Comparison of ENCODE assay signal across 11 mouse cellular contexts in the genomic region with DNA sequence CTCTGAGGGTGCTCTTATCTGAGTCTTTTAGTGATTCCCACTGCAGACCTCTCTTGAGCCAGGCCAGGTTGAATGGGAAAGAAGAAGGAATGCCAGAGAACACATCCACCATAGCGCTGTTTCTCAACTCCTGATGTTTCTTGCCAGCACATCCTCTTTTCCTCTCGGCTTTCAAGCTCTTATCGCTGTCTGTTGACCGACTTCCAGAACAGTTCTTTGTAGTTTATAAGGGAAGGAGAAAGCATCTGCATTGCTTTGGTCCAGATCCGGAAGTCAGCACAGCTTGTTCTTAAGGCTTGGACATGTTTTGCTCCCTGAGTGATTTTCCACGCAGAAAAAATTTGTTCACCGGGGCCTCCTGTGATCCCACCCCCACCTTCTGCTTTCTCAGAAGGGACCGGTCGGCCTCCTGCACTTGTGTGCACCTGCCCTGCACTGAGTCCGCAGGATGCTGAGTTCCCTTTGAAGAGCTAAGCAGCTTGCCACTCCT.
DNase-seq lines count a peak whose midpoint lies in the region; ATAC-seq and TF ChIP-seq lines count a peak whose summit lies in the region.
"Had no signal": no experiment of that assay in that cellular context is flagged by ENCODE, and none has a peak within 500 bp of the region (broad histone marks: within the 10 kb centered on the region; RNA-seq: fewer than 3 reads in every experiment).

No protein-coding gene starts in this region.

- no peak overlapping the region for H3K9ac ChIP-seq in lung, embryonic 15.5 days
- no peak overlapping the region; the same call in 1 of the 2 replicates for H3K9ac ChIP-seq in heart, embryonic 15.5 days
- no peak overlapping the region for H3K9ac ChIP-seq in stomach, postnatal 0 days (ENCODE audit: low read length)
- H3K9ac ChIP-seq: embryonic facial prominence, embryonic 13.5 days; liver, embryonic 14.5 days had no signal

- no peak for TF ChIP-seq EP300 in stomach, postnatal 0 days (optimal IDR thresholded peaks at IDR 0.05)

- no peaks in the 10 kb centered on the region for H3K27me3 ChIP-seq in lung, embryonic 15.5 days
- H3K27me3 ChIP-seq in heart, embryonic 15.5 days = no peaks in the 10 kb centered on the region
- H3K27me3 ChIP-seq in stomach, postnatal 0 days (ENCODE audit: control insufficient read depth, insufficient read depth, low read length) = no peaks in the 10 kb centered on the region

- no peaks in the 10 kb centered on the region for H3K36me3 ChIP-seq in lung, embryonic 15.5 days
- H3K36me3 ChIP-seq in heart, embryonic 15.5 days = no peaks in the 10 kb centered on the region
- no peaks in the 10 kb centered on the region for H3K36me3 ChIP-seq in stomach, postnatal 0 days (ENCODE audit: control insufficient read depth, insufficient read depth, low read length)
- H3K36me3 ChIP-seq: embryonic facial prominence, embryonic 13.5 days; midbrain, embryonic 10.5 days had no signal

- DNase-seq in heart, adult 8-10 months (ENCODE audit: low spot score) = peak; percentile 52
- DNase-seq in heart, postnatal 14 days = no peak
- DNase-seq in lung, postnatal 10 days = no peak
- no peak for DNase-seq in stomach, postnatal 0 days (ENCODE audit: low spot score)
- DNase-seq in layer of hippocampus, postnatal 14 days (ENCODE audit: low spot score in 2 of 2) = no peak

- peaks cover 39% of the 10 kb centered on the region for H3K4me1 ChIP-seq in lung, embryonic 15.5 days
- peaks cover 44% of the 10 kb centered on the region for H3K4me1 ChIP-seq in heart, embryonic 15.5 days (replicated peaks)
- H3K4me1 ChIP-seq in stomach, postnatal 0 days (replicated peaks; ENCODE audit: control insufficient read depth, insufficient read depth) = 0 out of 2 replicates have a peak, but pooled peaks cover 6% of the 10 kb centered on the region

- no peak overlapping the region for H3K4me3 ChIP-seq in lung, embryonic 15.5 days
- H3K4me3 ChIP-seq in heart, embryonic 15.5 days = no peak overlapping the region
- no peak overlapping the region for H3K4me3 ChIP-seq in stomach, postnatal 0 days (ENCODE audit: low read depth, low read length)
- H3K4me3 ChIP-seq: embryonic facial prominence, embryonic 13.5 days; left cerebral cortex, adult 2 months; midbrain, embryonic 10.5 days had no signal

- H3K4me2 ChIP-seq in lung, embryonic 15.5 days = peak overlapping the region; percentile 17; the same call in 1 of the 2 replicates
- H3K4me2 ChIP-seq in heart, embryonic 15.5 days = peak overlapping the region; percentile 39
- H3K4me2 ChIP-seq in stomach, postnatal 0 days (replicated peaks; ENCODE audit: low read depth) = 0 out of 2 replicates have a peak overlapping the region, but pooled peaks have one; percentile 17
- H3K4me2 ChIP-seq: embryonic facial prominence, embryonic 13.5 days had no signal

- ATAC-seq in lung, embryonic 15.5 days (ENCODE audit: borderline replicate concordance, extremely low read depth, low FRiP score, low TSS enrichment) = no peak
- ATAC-seq in heart, embryonic 15.5 days (replicated peaks; ENCODE audit: insufficient number of reproducible peaks, insufficient read depth, low FRiP score, low read depth) = no peak
- ATAC-seq in stomach, postnatal 0 days (ENCODE audit: low FRiP score, low TSS enrichment) = peak; percentile 35; the same call in 1 of the 2 replicates

- H3K27ac ChIP-seq in lung, embryonic 15.5 days = peak overlapping the region; percentile 60
- H3K27ac ChIP-seq in heart, embryonic 15.5 days = peak overlapping the region; percentile 80
- peak overlapping the region; percentile 78 for H3K27ac ChIP-seq in stomach, postnatal 0 days (replicated peaks)
- H3K27ac ChIP-seq: embryonic facial prominence, embryonic 13.5 days; left cerebral cortex, adult 2 months; liver, embryonic 14.5 days; midbrain, embryonic 10.5 days had no signal

- intact Hi-C loops in heart, postnatal 14 days (cut with DNase I) = loop anchor here (2.0 to 5.0 kb wide), 2 partner anchors 87 to 187 kb away; no protein-coding TSS in a partner anchor

- no peak for TF ChIP-seq CTCF in stomach, postnatal 0 days (IDR thresholded peaks at IDR 0.05; ENCODE audit: low read depth)

- 17% methylated on average over 10 of the region's 10 CpGs for WGBS in lung, embryonic 15.5 days
- WGBS in heart, embryonic 15.5 days = 29% methylated on average over 10 of the region's 10 CpGs
- WGBS in stomach, postnatal 0 days = 17% methylated on average over 10 of the region's 10 CpGs

- H3K9me3 ChIP-seq in lung, embryonic 15.5 days = no peaks in the 10 kb centered on the region
- no peaks in the 10 kb centered on the region for H3K9me3 ChIP-seq in heart, embryonic 15.5 days (replicated peaks)
- no peaks in the 10 kb centered on the region for H3K9me3 ChIP-seq in stomach, postnatal 0 days (ENCODE audit: control insufficient read depth, low read length)
- H3K9me3 ChIP-seq: embryonic facial prominence, embryonic 13.5 days; midbrain, embryonic 10.5 days had no signal
